8 mouse cellular contexts compared by ENCODE assay signal in the genomic region with DNA sequence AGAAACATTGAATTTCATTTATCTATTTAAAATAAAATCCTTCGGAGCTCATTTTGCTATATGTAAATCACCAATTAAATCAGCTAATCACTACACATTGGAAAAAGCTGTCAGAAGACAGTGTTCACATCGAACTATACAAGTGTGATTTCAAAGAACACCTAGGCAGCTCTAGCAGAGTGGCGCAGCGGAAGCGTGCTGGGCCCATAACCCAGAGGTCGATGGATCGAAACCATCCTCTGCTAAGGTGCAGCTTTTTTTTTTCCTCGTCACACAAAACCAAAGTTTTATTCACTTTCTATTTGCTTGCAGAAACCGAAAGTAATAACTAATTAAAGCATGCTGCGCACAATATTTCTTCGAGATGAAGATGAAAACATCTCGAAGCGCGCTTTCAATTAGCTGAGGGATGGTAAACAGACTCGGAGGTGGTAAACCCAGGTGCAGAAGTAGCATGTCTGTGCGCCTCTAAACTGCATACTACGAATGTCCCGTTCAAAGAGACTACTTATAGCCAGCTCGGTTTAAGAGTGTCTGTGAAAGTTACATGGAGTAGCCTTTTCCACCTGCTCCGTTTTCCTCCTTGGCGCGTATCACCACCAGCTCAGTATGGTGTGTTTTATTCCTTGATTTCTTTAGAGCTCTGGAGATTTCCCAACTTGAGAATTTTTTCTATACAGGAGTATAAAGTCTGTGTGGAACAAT. TPM values are rescaled to one million over a fixed set of nuclear protein-coding genes. Genes with fewer than 3 reads are reported as not detected.
DNase-seq lines count a peak whose midpoint lies in the region; ATAC-seq and TF ChIP-seq lines count a peak whose summit lies in the region.

No protein-coding gene starts in this region.

- no peak for TF ChIP-seq RAD21 in CH12.LX (IDR thresholded peaks at IDR 0.05; ENCODE audit: low read depth, low read length)

- no peaks in the 10 kb centered on the region for H3K9me3 ChIP-seq in CH12.LX (replicated peaks; ENCODE audit: low read length)
- no peaks in the 10 kb centered on the region for H3K9me3 ChIP-seq in forebrain, embryonic 11.5 days (ENCODE audit: control insufficient read depth, low read length)
- no peaks in the 10 kb centered on the region for H3K9me3 ChIP-seq in heart, embryonic 16.5 days (replicated peaks; ENCODE audit: control insufficient read depth, low read length)
- no peaks in the 10 kb centered on the region for H3K9me3 ChIP-seq in liver, embryonic 15.5 days (replicated peaks)
- no peaks in the 10 kb centered on the region for H3K9me3 ChIP-seq in neural tube, embryonic 12.5 days
- no peaks in the 10 kb centered on the region for H3K9me3 ChIP-seq in stomach, embryonic 16.5 days (replicated peaks; ENCODE audit: control insufficient read depth, low read length)

- H3K4me3 ChIP-seq in CH12.LX (replicated peaks in 1 of 3; ENCODE audit: low read depth in 2 of 3, low read length in 2 of 3, poor library complexity in 1 of 3) = peak overlapping the region; percentile 67 to 71 (median 70)
- H3K4me3 ChIP-seq in forebrain, embryonic 11.5 days (ENCODE audit: low read depth, low read length) = peak overlapping the region; percentile 44
- H3K4me3 ChIP-seq in heart, embryonic 16.5 days (ENCODE audit: low read length) = peak overlapping the region; percentile 93
- H3K4me3 ChIP-seq in liver, embryonic 15.5 days (replicated peaks) = peak overlapping the region; percentile 63
- peak overlapping the region; percentile 35 for H3K4me3 ChIP-seq in neural tube, embryonic 12.5 days
- H3K4me3 ChIP-seq in stomach, embryonic 16.5 days (replicated peaks; ENCODE audit: low read length) = peak overlapping the region; percentile 60

- peak; percentile 78 for DNase-seq in CH12.LX (ENCODE audit: extremely low read depth)
- peak; percentile 59 for DNase-seq in c-Kit-positive CD71-positive TER-119-negative erythroid progenitor cells, embryonic 14.5 days (ENCODE audit: low read depth)
- DNase-seq in forebrain, embryonic 11.5 days (ENCODE audit: low spot score) = peak; percentile 85
- DNase-seq in kidney, postnatal 14 days = peak; percentile 79

- peak overlapping the region; percentile 80 for H3K9ac ChIP-seq in CH12.LX (ENCODE audit: insufficient read depth, low read depth)
- H3K9ac ChIP-seq in forebrain, embryonic 11.5 days (ENCODE audit: low read length) = peak overlapping the region; percentile 58
- peak overlapping the region; percentile 74 for H3K9ac ChIP-seq in heart, embryonic 16.5 days (ENCODE audit: low read length)
- H3K9ac ChIP-seq in liver, embryonic 15.5 days = peak overlapping the region; percentile 64
- H3K9ac ChIP-seq in neural tube, embryonic 12.5 days = no peak overlapping the region; the same call in 1 of the 2 replicates
- H3K9ac ChIP-seq in stomach, embryonic 16.5 days (ENCODE audit: low read length) = peak overlapping the region; percentile 62

- no peak for TF ChIP-seq EP300 in CH12.LX (IDR thresholded peaks at IDR 0.05; ENCODE audit: low read length)

- dilution Hi-C loops in CH12.LX (cut with MboI; ENCODE audit: extremely low pct_ligation_motif_present, extremely low pct_unique_long_range_greater_than_20kb, low sequenced_read_pairs) = no loop called here

- H3K4me1 ChIP-seq in CH12.LX (ENCODE audit: control insufficient read depth in 1 of 2, insufficient read depth in 2 of 2) = peaks cover 8 to 20% of the 10 kb centered on the region in 2 experiments; a peak in 3 of 4 replicates
- H3K4me1 ChIP-seq in forebrain, embryonic 11.5 days (replicated peaks; ENCODE audit: control insufficient read depth, insufficient read depth, low read length) = no peaks in the 10 kb centered on the region; the same call in 1 of the 2 replicates
- H3K4me1 ChIP-seq in heart, embryonic 16.5 days (ENCODE audit: control insufficient read depth, insufficient read depth, low read length) = peaks cover 11% of the 10 kb centered on the region
- peaks cover 32% of the 10 kb centered on the region for H3K4me1 ChIP-seq in liver, embryonic 15.5 days (replicated peaks)
- H3K4me1 ChIP-seq in neural tube, embryonic 12.5 days = peaks cover 8% of the 10 kb centered on the region
- H3K4me1 ChIP-seq in stomach, embryonic 16.5 days (ENCODE audit: control insufficient read depth, insufficient read depth, low read length) = peaks cover 9% of the 10 kb centered on the region

- H3K27ac ChIP-seq in CH12.LX (ENCODE audit: insufficient read depth, low read depth) = no peak overlapping the region; the same call in 1 of the 2 replicates
- no peak overlapping the region for H3K27ac ChIP-seq in forebrain, embryonic 11.5 days (ENCODE audit: low read depth, low read length)
- H3K27ac ChIP-seq in heart, embryonic 16.5 days (ENCODE audit: low read length) = peak overlapping the region; percentile 40; the same call in 1 of the 2 replicates
- peak overlapping the region; percentile 45; the same call in 1 of the 2 replicates for H3K27ac ChIP-seq in liver, embryonic 15.5 days (replicated peaks)
- no peak overlapping the region for H3K27ac ChIP-seq in neural tube, embryonic 12.5 days
- no peak overlapping the region for H3K27ac ChIP-seq in stomach, embryonic 16.5 days (ENCODE audit: low read length)

- no peak for TF ChIP-seq CTCF in CH12.LX (conservative IDR thresholded peaks at IDR 0.05 in 1 of 2, IDR thresholded peaks at IDR 0.05 in 1 of 2; ENCODE audit: low read depth in 2 of 2, low read length in 2 of 2)

- in situ Hi-C loops in CH12.LX (cut with MboI; ENCODE audit: low pct_ligation_motif_present, low pct_unique_long_range_greater_than_20kb, low sequenced_read_pairs) = loop anchor here (25.0 kb wide), 2 partner anchors 226 to 324 kb away; partner anchors contain the start of gene Zfp184

- peak; percentile 81 for ATAC-seq in forebrain, embryonic 11.5 days (replicated peaks; ENCODE audit: low FRiP score)
- peak; percentile 80 for ATAC-seq in heart, embryonic 16.5 days (replicated peaks; ENCODE audit: extremely low read depth, insufficient read depth, low FRiP score)
- ATAC-seq in liver, embryonic 15.5 days (ENCODE audit: insufficient read depth) = peak; percentile 40
- peak; percentile 77 for ATAC-seq in neural tube, embryonic 12.5 days (ENCODE audit: low FRiP score, low read depth)
- ATAC-seq in stomach, embryonic 16.5 days (ENCODE audit: insufficient read depth, low FRiP score) = peak; percentile 79

- H3K36me3 ChIP-seq in CH12.LX (replicated peaks in 1 of 2; ENCODE audit: control insufficient read depth in 1 of 2, insufficient read depth in 1 of 2, low read length in 1 of 2) = no peaks in the 10 kb centered on the region
- H3K36me3 ChIP-seq in forebrain, embryonic 11.5 days (ENCODE audit: control insufficient read depth, insufficient read depth, low read length) = no peaks in the 10 kb centered on the region
- no peaks in the 10 kb centered on the region for H3K36me3 ChIP-seq in heart, embryonic 16.5 days (ENCODE audit: control insufficient read depth, insufficient read depth)
- H3K36me3 ChIP-seq in liver, embryonic 15.5 days (replicated peaks) = no peaks in the 10 kb centered on the region
- no peaks in the 10 kb centered on the region for H3K36me3 ChIP-seq in neural tube, embryonic 12.5 days
- H3K36me3 ChIP-seq in stomach, embryonic 16.5 days (ENCODE audit: control insufficient read depth, insufficient read depth, low read length) = no peaks in the 10 kb centered on the region

- H3K79me2 ChIP-seq in CH12.LX (replicated peaks; ENCODE audit: control insufficient read depth, extremely low read depth, insufficient read depth, poor library complexity, severe bottlenecking) = no peaks in the 10 kb centered on the region

- peak overlapping the region; percentile 99 for H3K4me2 ChIP-seq in CH12.LX (ENCODE audit: insufficient read depth, low read depth, poor library complexity, severe bottlenecking)
- H3K4me2 ChIP-seq in forebrain, embryonic 11.5 days (ENCODE audit: low read depth, low read length, severe bottlenecking) = peak overlapping the region; percentile 64
- peak overlapping the region; percentile 87 for H3K4me2 ChIP-seq in heart, embryonic 16.5 days (ENCODE audit: low read depth, low read length)
- peak overlapping the region; percentile 84 for H3K4me2 ChIP-seq in liver, embryonic 15.5 days
- H3K4me2 ChIP-seq in neural tube, embryonic 12.5 days (replicated peaks) = peak overlapping the region; percentile 64
- peak overlapping the region; percentile 63 for H3K4me2 ChIP-seq in stomach, embryonic 16.5 days (ENCODE audit: low read depth, low read length)

- no peak for TF ChIP-seq POLR2A in CH12.LX (IDR thresholded peaks at IDR 0.05; ENCODE audit: low read depth, low read length)

- peaks cover 3% of the 10 kb centered on the region for H3K27me3 ChIP-seq in CH12.LX (replicated peaks)
- no peaks in the 10 kb centered on the region for H3K27me3 ChIP-seq in forebrain, embryonic 11.5 days (ENCODE audit: control insufficient read depth, insufficient read depth, low read length)
- no peaks in the 10 kb centered on the region for H3K27me3 ChIP-seq in heart, embryonic 16.5 days (ENCODE audit: control insufficient read depth, insufficient read depth, low read length)
- H3K27me3 ChIP-seq in liver, embryonic 15.5 days = no peaks in the 10 kb centered on the region
- no peaks in the 10 kb centered on the region for H3K27me3 ChIP-seq in neural tube, embryonic 12.5 days (replicated peaks)
- no peaks in the 10 kb centered on the region for H3K27me3 ChIP-seq in stomach, embryonic 16.5 days (ENCODE audit: control insufficient read depth, insufficient read depth, low read length)

- 3% methylated on average over 22 of the region's 22 CpGs for WGBS in forebrain, embryonic 11.5 days
- 3% methylated on average over 22 of the region's 22 CpGs for WGBS in heart, embryonic 16.5 days
- WGBS in liver, embryonic 15.5 days (ENCODE audit: insufficient replicate concordance) = 2% methylated on average over 22 of the region's 22 CpGs
- WGBS in neural tube, embryonic 12.5 days = 1% methylated on average over 22 of the region's 22 CpGs
- WGBS in stomach, embryonic 16.5 days = 2% methylated on average over 22 of the region's 22 CpGs

RNA-seq across cellular contexts. Expression of gene Hist1h2bl, which starts 5.0 kb away (rescaled TPM):
- 897 and 953 TPM in 2 replicates for total RNA-seq in CH12.LX (2012; rRNA removed)
- total RNA-seq in CH12.LX (2014; rRNA removed) = 16.0 and 18.1 TPM in 2 replicates
- polyA plus RNA-seq in CH12.LX (2012; ENCODE audit: insufficient read length, low read depth) = 1.7 and 3.8 TPM in 2 replicates
- 2.3 and 5.4 TPM in 2 replicates for polyA plus RNA-seq in forebrain, embryonic 11.5 days (2014; fragmentation: Nextera tagmentation; extraction: Ambion mirVana)
- polyA plus RNA-seq in heart, embryonic 16.5 days (2015; fragmentation: Nextera tagmentation; extraction: Ambion mirVana) = 0.86 and 1.7 TPM in 2 replicates
- polyA plus RNA-seq in liver, embryonic 15.5 days (2015; fragmentation: Nextera tagmentation; extraction: Ambion mirVana) = 3.2 and 3.4 TPM in 2 replicates
- 1.6 and 1.7 TPM in 2 replicates for polyA plus RNA-seq in neural tube, embryonic 12.5 days (2016; fragmentation: Nextera tagmentation; extraction: Ambion mirVana)
- polyA plus RNA-seq in stomach, embryonic 16.5 days (2015; fragmentation: Nextera tagmentation; extraction: Ambion mirVana) = 1.5 and 3.8 TPM in 2 replicates

RNA-seq across cellular contexts. Expression of gene Hist1h2ai, which starts 5.2 kb away (rescaled TPM):
- total RNA-seq in CH12.LX (2012; rRNA removed) (839 and 880 TPM in 2 replicates), CH12.LX (2014; rRNA removed) (3.9 and 6.3 TPM in 2 replicates)
- polyA plus RNA-seq in CH12.LX (2012; ENCODE audit: insufficient read length, low read depth) = not detected in 2 replicates
- polyA plus RNA-seq in forebrain, embryonic 11.5 days (2014; fragmentation: Nextera tagmentation; extraction: Ambion mirVana) = 23.9 and 25.3 TPM in 2 replicates
- 4.3 and 8.1 TPM in 2 replicates for polyA plus RNA-seq in heart, embryonic 16.5 days (2015; fragmentation: Nextera tagmentation; extraction: Ambion mirVana)
- polyA plus RNA-seq in liver, embryonic 15.5 days (2015; fragmentation: Nextera tagmentation; extraction: Ambion mirVana) = 6.7 and 19.9 TPM in 2 replicates
- 16.2 and 34.8 TPM in 2 replicates for polyA plus RNA-seq in neural tube, embryonic 12.5 days (2016; fragmentation: Nextera tagmentation; extraction: Ambion mirVana)
- polyA plus RNA-seq in stomach, embryonic 16.5 days (2015; fragmentation: Nextera tagmentation; extraction: Ambion mirVana) = 7.3 and 11.8 TPM in 2 replicates

RNA-seq across cellular contexts. Expression of gene Hist1h3h, which starts 6.5 kb away (rescaled TPM):
- total RNA-seq in CH12.LX (2012; rRNA removed) = 1,605 and 1,657 TPM in 2 replicates
- total RNA-seq in CH12.LX (2014; rRNA removed) = 18.2 and 21.7 TPM in 2 replicates
- 9.5 and 18.6 TPM in 2 replicates for polyA plus RNA-seq in CH12.LX (2012; ENCODE audit: insufficient read length, low read depth)
- 16.8 and 17.4 TPM in 2 replicates for polyA plus RNA-seq in forebrain, embryonic 11.5 days (2014; fragmentation: Nextera tagmentation; extraction: Ambion mirVana)
- 4.8 and 6.2 TPM in 2 replicates for polyA plus RNA-seq in heart, embryonic 16.5 days (2015; fragmentation: Nextera tagmentation; extraction: Ambion mirVana)
- 4.3 and 10.4 TPM in 2 replicates for polyA plus RNA-seq in liver, embryonic 15.5 days (2015; fragmentation: Nextera tagmentation; extraction: Ambion mirVana)
- 14.0 and 17.0 TPM in 2 replicates for polyA plus RNA-seq in neural tube, embryonic 12.5 days (2016; fragmentation: Nextera tagmentation; extraction: Ambion mirVana)
- 4.6 and 5.6 TPM in 2 replicates for polyA plus RNA-seq in stomach, embryonic 16.5 days (2015; fragmentation: Nextera tagmentation; extraction: Ambion mirVana)

RNA-seq across cellular contexts. Expression of gene Hist1h2bm, which starts 10.9 kb away (rescaled TPM):
- total RNA-seq in CH12.LX (2012; rRNA removed) (1,752 and 1,804 TPM in 2 replicates), CH12.LX (2014; rRNA removed) (25.7 and 36.0 TPM in 2 replicates)
- 0.87 TPM in 1 of 2 replicates, not detected in the other for polyA plus RNA-seq in CH12.LX (2012; ENCODE audit: insufficient read length, low read depth)
- 5.0 and 5.7 TPM in 2 replicates for polyA plus RNA-seq in forebrain, embryonic 11.5 days (2014; fragmentation: Nextera tagmentation; extraction: Ambion mirVana)
- 1.8 and 2.4 TPM in 2 replicates for polyA plus RNA-seq in heart, embryonic 16.5 days (2015; fragmentation: Nextera tagmentation; extraction: Ambion mirVana)
- 7.6 and 8.8 TPM in 2 replicates for polyA plus RNA-seq in liver, embryonic 15.5 days (2015; fragmentation: Nextera tagmentation; extraction: Ambion mirVana)
- polyA plus RNA-seq in neural tube, embryonic 12.5 days (2016; fragmentation: Nextera tagmentation; extraction: Ambion mirVana) = 2.9 and 4.4 TPM in 2 replicates
- polyA plus RNA-seq in stomach, embryonic 16.5 days (2015; fragmentation: Nextera tagmentation; extraction: Ambion mirVana) = 1.9 and 2.5 TPM in 2 replicates

RNA-seq across cellular contexts. Expression of gene Olfr1359, which starts 13.1 kb away (rescaled TPM):
- not detected in 2 replicates for total RNA-seq in CH12.LX (2012; rRNA removed)
- not detected in 2 replicates for total RNA-seq in CH12.LX (2014; rRNA removed)
- polyA plus RNA-seq in CH12.LX (2012; ENCODE audit: insufficient read length, low read depth) = not detected in 2 replicates
- not detected in 2 replicates for polyA plus RNA-seq in forebrain, embryonic 11.5 days (2014; fragmentation: Nextera tagmentation; extraction: Ambion mirVana)
- not detected in 2 replicates for polyA plus RNA-seq in heart, embryonic 16.5 days (2015; fragmentation: Nextera tagmentation; extraction: Ambion mirVana)
- polyA plus RNA-seq in liver, embryonic 15.5 days (2015; fragmentation: Nextera tagmentation; extraction: Ambion mirVana) = not detected in 2 replicates
- not detected in 2 replicates for polyA plus RNA-seq in neural tube, embryonic 12.5 days (2016; fragmentation: Nextera tagmentation; extraction: Ambion mirVana)
- not detected in 2 replicates for polyA plus RNA-seq in stomach, embryonic 16.5 days (2015; fragmentation: Nextera tagmentation; extraction: Ambion mirVana)

Comparison
In these comparisons a context has a peak if more than half of its experiments do, and no peak if none do; other contexts are left out.
1. H3K27ac ChIP-seq: peak in heart, embryonic 16.5 days (single experiment) and liver, embryonic 15.5 days (single experiment); none in CH12.LX (single experiment), forebrain, embryonic 11.5 days (single experiment), neural tube, embryonic 12.5 days (single experiment) and stomach, embryonic 16.5 days (single experiment).
2. H3K4me3 ChIP-seq: peak in every context shown above with its lines; median percentile 93 in heart, embryonic 16.5 days; 70 in CH12.LX; 63 in liver, embryonic 15.5 days; 60 in stomach, embryonic 16.5 days; 44 in forebrain, embryonic 11.5 days; 35 in neural tube, embryonic 12.5 days.
3. Peak in every context shown above with its lines, with median percentiles within 50 percentile points of each other: DNase-seq, H3K4me2 ChIP-seq and ATAC-seq.